Mouse (Mus musculus): ENCODE data around the gene Slc4a11. TPM values are rescaled to one million over a fixed set of nuclear protein-coding genes. Genes with fewer than 3 reads are reported as not detected.

Slc4a11 gene
- polyA plus RNA-seq, 1 experiment = 6.0 TPM

GRCm38 (mm10) chr2:130730746-130731145, 33.4 kb upstream of the Slc4a11 start:
- Histone ChIP-seq H3K27me3 (ENCODE audit: control insufficient read depth, insufficient read depth, low read length) (no peaks in the 10 kb centered on the region), H3K27ac (ENCODE audit: insufficient read depth, low read depth, low read length) (no peak overlapping the region), H3K4me1 (ENCODE audit: control insufficient read depth, insufficient read depth, insufficient read length, low read length) (no peaks in the 10 kb centered on the region), H3K4me3 (ENCODE audit: low read depth, low read length) (no peak overlapping the region), H3K36me3 (ENCODE audit: control insufficient read depth, insufficient read depth, low read length) (peaks cover 38% of the 10 kb centered on the region)
- no peak for TF ChIP-seq POLR2A (IDR thresholded peaks at IDR 0.05; ENCODE audit: low read depth, low read length)
- no peak for TF ChIP-seq CTCF (IDR thresholded peaks at IDR 0.05; ENCODE audit: extremely low read depth, insufficient read length, insufficient replicate concordance, low read depth, low read length)
- 87% methylated on average over 9 of the region's 9 CpGs for WGBS

DNA sequence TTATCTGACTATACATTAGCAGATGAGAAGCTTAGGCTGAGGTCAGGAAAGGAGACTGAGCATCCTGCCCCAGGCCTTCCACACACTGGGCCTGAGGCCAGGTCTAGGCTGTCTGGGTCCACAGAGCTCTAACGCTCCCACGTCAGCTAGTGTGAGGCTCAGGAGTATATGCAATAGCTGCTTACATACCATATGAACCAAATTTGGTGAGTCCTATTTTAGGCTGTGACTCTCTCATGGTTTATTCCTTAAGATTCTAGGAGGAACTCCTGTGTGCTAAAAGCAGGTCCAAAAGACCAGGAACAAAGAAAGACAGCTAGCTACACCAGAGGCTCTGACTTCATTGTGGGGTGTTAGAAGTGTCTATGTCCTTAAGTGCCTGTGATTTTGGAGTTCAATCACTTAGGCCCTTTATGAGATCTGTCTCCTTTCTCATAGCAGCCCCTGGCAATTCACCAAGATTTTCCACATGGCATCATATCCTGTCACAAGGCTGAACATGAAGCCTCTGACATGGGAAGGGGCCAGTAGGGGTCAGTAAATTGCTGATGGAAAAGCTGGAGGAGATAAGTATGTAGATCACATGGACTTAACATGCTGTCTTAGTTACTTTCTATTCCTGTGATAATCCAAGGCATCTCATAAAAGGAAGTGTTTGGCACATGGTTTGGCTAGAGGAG, 31.7 kb upstream of the Slc4a11 start:
- H3K4me3 ChIP-seq (ENCODE audit: low read depth, low read length) = no peak overlapping the region
- no peaks in the 10 kb centered on the region for H3K27me3 ChIP-seq (ENCODE audit: control insufficient read depth, insufficient read depth, low read length)
- TF ChIP-seq CTCF (IDR thresholded peaks at IDR 0.05; ENCODE audit: extremely low read depth, insufficient read length, insufficient replicate concordance, low read depth, low read length) = no peak
- no peak for TF ChIP-seq POLR2A (IDR thresholded peaks at IDR 0.05; ENCODE audit: low read depth, low read length)
- no peak overlapping the region for H3K27ac ChIP-seq (ENCODE audit: insufficient read depth, low read depth, low read length)
- WGBS = 96% methylated on average over 2 of the region's 2 CpGs
- peaks cover 38% of the 10 kb centered on the region for H3K36me3 ChIP-seq (ENCODE audit: control insufficient read depth, insufficient read depth, low read length)
- H3K4me1 ChIP-seq (ENCODE audit: control insufficient read depth, insufficient read depth, insufficient read length, low read length) = no peaks in the 10 kb centered on the region

DNA sequence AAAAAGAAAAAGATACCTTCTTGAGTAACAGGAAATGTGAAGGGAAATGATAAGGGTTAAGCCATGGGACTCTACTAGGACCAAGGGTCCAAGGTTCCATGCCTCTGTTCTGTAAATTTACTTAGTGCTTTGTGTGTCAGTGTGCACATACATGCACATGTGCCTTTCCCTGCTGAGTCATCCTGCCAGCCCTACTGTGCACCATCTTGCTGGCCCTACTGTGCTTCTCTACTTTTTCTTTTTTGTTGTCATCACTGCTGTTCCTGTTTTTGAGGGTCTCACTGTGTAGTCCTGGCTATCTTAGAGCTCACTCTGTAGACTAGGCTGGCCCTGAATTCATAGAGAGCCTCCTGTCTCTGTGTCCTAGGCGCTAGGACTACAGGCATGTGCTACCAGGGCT, 30.4 kb upstream of the Slc4a11 start:
- H3K27me3 ChIP-seq (ENCODE audit: control insufficient read depth, insufficient read depth, low read length) = no peaks in the 10 kb centered on the region
- no peaks in the 10 kb centered on the region for H3K4me1 ChIP-seq (ENCODE audit: control insufficient read depth, insufficient read depth, insufficient read length, low read length)
- TF ChIP-seq POLR2A (IDR thresholded peaks at IDR 0.05; ENCODE audit: low read depth, low read length) = no peak
- TF ChIP-seq CTCF (IDR thresholded peaks at IDR 0.05; ENCODE audit: extremely low read depth, insufficient read length, insufficient replicate concordance, low read depth, low read length) = no peak
- peaks cover 36% of the 10 kb centered on the region for H3K36me3 ChIP-seq (ENCODE audit: control insufficient read depth, insufficient read depth, low read length)
- WGBS = 92% methylated on average over 1 of the region's 1 CpGs
- H3K27ac ChIP-seq (ENCODE audit: insufficient read depth, low read depth, low read length) = no peak overlapping the region
- no peak overlapping the region for H3K4me3 ChIP-seq (ENCODE audit: low read depth, low read length)

GRCm38 (mm10) chr2:130724369-130724768, 27.1 kb upstream of the Slc4a11 start:
- Histone ChIP-seq H3K36me3 (ENCODE audit: control insufficient read depth, insufficient read depth, low read length) (peaks cover 20% of the 10 kb centered on the region), H3K27me3 (ENCODE audit: control insufficient read depth, insufficient read depth, low read length) (no peaks in the 10 kb centered on the region), H3K27ac (ENCODE audit: insufficient read depth, low read depth, low read length) (no peak overlapping the region), H3K4me1 (ENCODE audit: control insufficient read depth, insufficient read depth, insufficient read length, low read length) (no peaks in the 10 kb centered on the region), H3K4me3 (ENCODE audit: low read depth, low read length) (no peak overlapping the region)
- 80% methylated on average over 4 of the region's 4 CpGs for WGBS
- TF ChIP-seq POLR2A (IDR thresholded peaks at IDR 0.05; ENCODE audit: low read depth, low read length) (no peak), CTCF (IDR thresholded peaks at IDR 0.05; ENCODE audit: extremely low read depth, insufficient read length, insufficient replicate concordance, low read depth, low read length) (no peak)

DNA sequence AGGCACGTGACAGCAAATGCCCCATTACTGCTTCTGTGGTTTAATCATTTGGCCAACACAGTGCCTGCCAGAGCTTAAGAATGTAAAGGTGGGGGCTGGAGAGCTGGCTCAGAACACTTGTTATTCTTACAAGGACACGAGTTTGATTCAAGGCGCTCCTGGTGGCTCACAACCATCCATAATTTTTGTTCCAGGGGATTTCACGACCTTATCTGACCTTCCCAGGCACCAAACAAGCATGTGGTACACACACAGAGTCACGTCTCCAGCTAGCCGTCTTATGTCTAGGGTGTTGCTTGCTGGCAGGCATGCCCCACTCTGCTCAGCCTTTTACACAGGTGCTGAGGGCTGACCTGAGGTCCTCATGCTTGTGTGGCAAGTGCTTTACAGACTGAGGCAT, 20.6 kb upstream of the Slc4a11 start:
- Histone ChIP-seq H3K4me3 (ENCODE audit: low read depth, low read length) (no peak overlapping the region), H3K27ac (ENCODE audit: insufficient read depth, low read depth, low read length) (no peak overlapping the region), H3K36me3 (ENCODE audit: control insufficient read depth, insufficient read depth, low read length) (peaks cover 14% of the 10 kb centered on the region), H3K4me1 (ENCODE audit: control insufficient read depth, insufficient read depth, insufficient read length, low read length) (no peaks in the 10 kb centered on the region), H3K27me3 (ENCODE audit: control insufficient read depth, insufficient read depth, low read length) (no peaks in the 10 kb centered on the region)
- WGBS = 84% methylated on average over 6 of the region's 6 CpGs
- TF ChIP-seq CTCF (IDR thresholded peaks at IDR 0.05; ENCODE audit: extremely low read depth, insufficient read length, insufficient replicate concordance, low read depth, low read length) = no peak
- no peak for TF ChIP-seq POLR2A (IDR thresholded peaks at IDR 0.05; ENCODE audit: low read depth, low read length)

DNA sequence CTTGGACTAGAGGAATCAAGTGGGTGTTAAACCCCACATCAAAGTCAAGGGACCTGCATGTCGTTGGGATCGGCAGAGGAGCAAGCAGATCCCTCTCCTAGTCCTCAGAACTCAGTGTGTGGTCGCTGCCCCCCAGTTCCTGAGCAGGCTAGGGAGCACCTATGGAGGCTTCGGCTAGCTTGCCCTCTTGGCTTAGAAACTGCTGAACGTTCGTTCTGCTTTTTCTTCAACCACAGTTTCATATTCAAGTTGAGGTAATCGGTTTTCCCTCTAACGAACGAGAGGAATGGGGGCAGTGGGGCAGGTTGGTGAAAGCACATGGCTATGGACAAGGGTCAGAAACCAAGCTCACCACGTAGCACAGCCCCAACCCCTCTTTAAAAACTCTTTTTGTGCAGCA, 9.7 kb upstream of the Slc4a11 start:
- Histone ChIP-seq H3K36me3 (ENCODE audit: control insufficient read depth, insufficient read depth, low read length) (peaks cover 14% of the 10 kb centered on the region), H3K27ac (ENCODE audit: insufficient read depth, low read depth, low read length) (no peak overlapping the region), H3K4me1 (ENCODE audit: control insufficient read depth, insufficient read depth, insufficient read length, low read length) (no peaks in the 10 kb centered on the region), H3K27me3 (ENCODE audit: control insufficient read depth, insufficient read depth, low read length) (no peaks in the 10 kb centered on the region), H3K4me3 (ENCODE audit: low read depth, low read length) (no peak overlapping the region)
- TF ChIP-seq CTCF (IDR thresholded peaks at IDR 0.05; ENCODE audit: extremely low read depth, insufficient read length, insufficient replicate concordance, low read depth, low read length) (no peak), POLR2A (IDR thresholded peaks at IDR 0.05; ENCODE audit: low read depth, low read length) (no peak)
- WGBS = 71% methylated on average over 10 of the region's 10 CpGs

DNA sequence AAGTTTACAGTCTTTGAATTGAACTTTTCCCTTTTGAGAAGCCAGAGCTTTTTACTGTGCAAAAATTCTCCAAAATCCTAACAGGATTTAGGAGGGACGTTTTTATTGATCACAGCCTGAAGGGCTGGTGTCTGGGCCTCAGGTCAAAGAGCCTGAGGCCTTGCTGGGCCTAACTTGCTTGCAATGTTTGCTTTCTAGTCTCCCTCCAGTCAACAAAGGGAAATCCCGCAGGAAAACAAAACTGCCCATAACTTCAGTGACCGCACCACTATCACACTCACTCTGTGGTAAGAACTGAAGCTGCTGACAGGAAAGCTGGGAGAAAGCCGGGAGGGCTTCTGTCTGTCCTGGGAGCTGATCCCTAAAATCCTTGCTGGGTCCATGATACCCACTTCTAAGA, 9.3 kb upstream of the Slc4a11 start:
- 71% methylated on average over 4 of the region's 4 CpGs for WGBS

More for the DNA sequence above, 9.3 kb upstream of the Slc4a11 start:
- Histone ChIP-seq H3K27me3 (ENCODE audit: control insufficient read depth, insufficient read depth, low read length) (no peaks in the 10 kb centered on the region), H3K4me1 (ENCODE audit: control insufficient read depth, insufficient read depth, insufficient read length, low read length) (no peaks in the 10 kb centered on the region), H3K36me3 (ENCODE audit: control insufficient read depth, insufficient read depth, low read length) (peaks cover 9% of the 10 kb centered on the region), H3K4me3 (ENCODE audit: low read depth, low read length) (no peak overlapping the region), H3K27ac (ENCODE audit: insufficient read depth, low read depth, low read length) (no peak overlapping the region)
- TF ChIP-seq POLR2A (IDR thresholded peaks at IDR 0.05; ENCODE audit: low read depth, low read length) = no peak
- no peak for TF ChIP-seq CTCF (IDR thresholded peaks at IDR 0.05; ENCODE audit: extremely low read depth, insufficient read length, insufficient replicate concordance, low read depth, low read length)

Measured in small intestine, adult 2 months (tissue).